Mouse (Mus musculus): Measurements from ENCODE around the gene Enox1.

- TF ChIP-seq CTCF (IDR thresholded peaks at IDR 0.05; ENCODE audit: low read depth) (no peak), EP300 (IDR thresholded peaks at IDR 0.05; ENCODE audit: low read depth) (no peak)
These were observed 231.3 kb downstream of the Enox1 start for GRCm38 (mm10) chr14:77387877-77388276.
